Mouse (Mus musculus): Measurements from ENCODE around the gene Slc39a12. TPM values are rescaled to one million over a fixed set of nuclear protein-coding genes. Genes with fewer than 3 reads are reported as not detected.
A peak's percentile ranks its signal among the peaks of the same experiment; 100 is the strongest.

Gene Slc39a12
- polyA plus RNA-seq (2012; ENCODE audit: insufficient read depth, insufficient read length, missing spikeins) = not detected in 2 replicates

DNA sequence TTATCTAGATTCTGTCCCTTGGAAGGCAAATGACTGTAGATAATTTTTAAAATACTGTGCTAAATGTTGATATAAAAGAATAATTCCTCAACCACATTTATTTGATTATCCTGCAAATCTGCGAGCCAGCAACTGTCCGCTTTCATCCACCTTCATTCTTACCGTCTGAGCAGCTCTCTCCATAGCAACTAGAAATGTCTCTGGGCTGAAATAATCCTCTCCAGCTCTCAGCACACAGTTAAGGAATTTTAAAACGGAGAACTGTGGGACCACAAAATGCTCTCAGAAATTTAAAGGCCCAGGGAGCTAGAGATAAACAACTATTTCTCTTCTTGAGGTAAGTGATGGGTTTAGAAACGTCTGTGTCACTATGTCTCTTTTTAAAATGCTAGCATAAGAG lies at the start of gene Slc39a12:
Slc39a12 (plus strand) TSS at position 155 of the 400 bp plus-strand sequence.
- Histone ChIP-seq H3K4me1 (ENCODE audit: control insufficient read depth, insufficient read depth, insufficient read length, low read length) (no peaks in the 10 kb centered on the region), H3K27ac (replicated peaks; ENCODE audit: low read depth, low read length) (no peak within 1 kb of the TSS), H3K4me3 (ENCODE audit: insufficient read depth, low read depth, low read length) (no peak within 1 kb of the TSS)

GRCm38 (mm10) chr2:14341652-14342308 lies 46.3 kb upstream of the Slc39a12 start:
- H3K27ac ChIP-seq (replicated peaks; ENCODE audit: low read depth, low read length) = no peak overlapping the region
- 0 out of 2 replicates have a peak, but pooled peaks cover 2% of the 10 kb centered on the region for H3K4me1 ChIP-seq (ENCODE audit: control insufficient read depth, insufficient read depth, insufficient read length, low read length)
- no peak overlapping the region for H3K4me3 ChIP-seq (ENCODE audit: insufficient read depth, low read depth, low read length)

DNA sequence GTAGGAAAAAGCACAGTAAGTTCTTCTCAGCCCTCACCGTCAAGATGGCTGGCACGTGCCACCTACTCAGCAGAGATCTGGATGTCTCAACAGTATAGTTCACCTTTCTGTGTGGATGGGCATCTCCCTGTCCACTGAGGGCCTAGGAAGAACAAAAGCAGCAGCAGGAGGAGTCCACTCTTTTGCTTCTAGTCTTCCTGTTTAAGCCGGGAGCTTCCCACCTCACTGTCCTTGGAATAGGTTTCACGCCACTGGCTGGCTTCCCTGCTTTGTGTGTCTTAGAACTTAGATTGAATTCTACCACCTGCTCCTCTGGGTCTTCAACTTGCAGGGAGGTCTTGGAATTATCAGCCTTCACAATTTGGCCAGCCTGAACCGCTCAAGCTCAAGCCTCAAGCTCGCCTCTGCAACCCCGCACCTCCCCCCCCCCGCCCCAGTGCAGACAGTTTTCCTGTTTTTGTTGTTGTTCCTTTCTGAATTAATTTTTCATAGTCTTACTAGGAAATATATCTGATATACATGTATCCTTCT lies 45.7 kb upstream of the Slc39a12 start:
- H3K4me3 ChIP-seq (ENCODE audit: insufficient read depth, low read depth, low read length) = no peak overlapping the region
- no peak overlapping the region for H3K27ac ChIP-seq (replicated peaks; ENCODE audit: low read depth, low read length)
- H3K4me1 ChIP-seq (ENCODE audit: control insufficient read depth, insufficient read depth, insufficient read length, low read length) = 0 out of 2 replicates have a peak, but pooled peaks cover 2% of the 10 kb centered on the region

DNA sequence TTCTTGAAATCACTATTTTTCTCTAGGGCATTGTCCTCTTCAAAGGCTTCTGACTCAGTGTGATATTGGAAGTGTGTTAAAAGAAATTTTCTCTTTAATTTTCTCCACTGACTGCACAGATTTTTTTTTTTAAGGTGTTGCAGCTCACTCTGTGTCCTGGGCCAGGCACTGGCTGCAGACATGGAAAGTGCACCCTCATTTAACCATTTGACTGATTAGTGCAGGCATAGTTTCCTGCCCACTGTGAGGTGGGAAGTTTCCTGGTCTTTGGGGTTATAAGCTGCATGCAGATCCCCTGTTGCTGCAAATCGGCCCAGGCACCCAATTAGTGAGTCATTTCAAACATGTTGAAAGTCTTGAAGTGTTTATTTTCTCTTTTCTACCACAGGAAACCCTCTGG lies 740 bp downstream of the Slc39a12 start:
- Histone ChIP-seq H3K27ac (replicated peaks; ENCODE audit: low read depth, low read length) (no peak overlapping the region), H3K4me3 (ENCODE audit: insufficient read depth, low read depth, low read length) (no peak overlapping the region), H3K4me1 (ENCODE audit: control insufficient read depth, insufficient read depth, insufficient read length, low read length) (no peaks in the 10 kb centered on the region)

DNA sequence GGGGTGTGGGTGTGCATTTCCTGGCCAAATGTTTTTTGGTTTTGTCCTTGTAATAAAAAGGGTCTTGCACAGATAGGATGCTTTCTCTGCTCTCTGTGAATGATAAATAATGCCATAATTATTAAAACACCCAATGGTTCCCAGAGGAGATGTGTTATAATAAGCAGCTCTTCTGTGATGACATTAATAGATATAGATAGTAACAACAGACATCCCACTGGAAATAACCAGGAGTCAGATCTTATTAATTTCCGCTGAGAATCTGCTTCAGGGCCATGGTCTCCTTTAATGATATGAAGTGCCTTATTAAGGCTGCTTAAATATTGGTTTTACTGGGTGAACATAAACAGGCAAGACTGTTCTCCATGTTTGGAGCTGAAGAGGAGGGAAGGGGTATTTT lies 2.8 kb downstream of the Slc39a12 start:
- Histone ChIP-seq H3K4me3 (ENCODE audit: insufficient read depth, low read depth, low read length) (no peak overlapping the region), H3K4me1 (ENCODE audit: control insufficient read depth, insufficient read depth, insufficient read length, low read length) (no peaks in the 10 kb centered on the region)

GRCm38 (mm10) chr2:14403000-14403399 lies 14.9 kb downstream of the Slc39a12 start:
- Histone ChIP-seq H3K27ac (replicated peaks; ENCODE audit: low read depth, low read length) (no peak overlapping the region), H3K4me1 (ENCODE audit: control insufficient read depth, insufficient read depth, insufficient read length, low read length) (no peaks in the 10 kb centered on the region), H3K4me3 (ENCODE audit: insufficient read depth, low read depth, low read length) (no peak overlapping the region)

More for the DNA sequence above, 2.8 kb downstream of the Slc39a12 start:
- no peak overlapping the region for H3K27ac ChIP-seq (replicated peaks; ENCODE audit: low read depth, low read length)

GRCm38 (mm10) chr2:14428987-14429386 lies 40.9 kb downstream of the Slc39a12 start:
- no peak overlapping the region for H3K27ac ChIP-seq (replicated peaks; ENCODE audit: low read depth, low read length)
- no peak overlapping the region for H3K4me3 ChIP-seq (ENCODE audit: insufficient read depth, low read depth, low read length)
- no peaks in the 10 kb centered on the region for H3K4me1 ChIP-seq (ENCODE audit: control insufficient read depth, insufficient read depth, insufficient read length, low read length)

GRCm38 (mm10) chr2:14447322-14447721 lies 59.2 kb downstream of the Slc39a12 start:
- Histone ChIP-seq H3K4me3 (ENCODE audit: insufficient read depth, low read depth, low read length) (no peak overlapping the region), H3K27ac (replicated peaks; ENCODE audit: low read depth, low read length) (no peak overlapping the region), H3K4me1 (ENCODE audit: control insufficient read depth, insufficient read depth, insufficient read length, low read length) (no peaks in the 10 kb centered on the region)

DNA sequence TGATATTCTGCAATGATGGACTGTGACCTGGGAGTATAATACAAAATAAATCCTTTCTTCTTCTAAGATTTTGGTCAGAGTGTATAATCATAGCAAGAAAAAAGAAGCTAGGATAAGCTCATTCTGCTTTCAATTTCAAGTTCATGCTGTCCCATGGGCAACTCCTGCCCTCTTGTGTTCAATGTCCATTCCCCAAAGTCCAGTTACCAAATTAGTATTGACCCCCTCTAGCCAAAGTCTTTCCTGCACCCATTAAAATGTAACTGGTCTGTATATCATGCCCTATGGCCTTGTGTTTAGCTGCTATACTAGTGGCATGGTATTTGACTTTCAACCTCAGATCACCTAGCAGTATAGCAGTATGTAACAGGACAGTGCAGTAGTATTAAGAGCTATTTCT lies 62.8 kb downstream of the Slc39a12 start:
- H3K27ac ChIP-seq (replicated peaks; ENCODE audit: low read depth, low read length) = no peak overlapping the region
- H3K4me1 ChIP-seq (ENCODE audit: control insufficient read depth, insufficient read depth, insufficient read length, low read length) = no peaks in the 10 kb centered on the region
- H3K4me3 ChIP-seq (ENCODE audit: insufficient read depth, low read depth, low read length) = no peak overlapping the region

- no peak overlapping the region for H3K4me3 ChIP-seq (ENCODE audit: insufficient read depth, low read depth, low read length)
- H3K27ac ChIP-seq (replicated peaks; ENCODE audit: low read depth, low read length) = peak overlapping the region; percentile 40
- H3K4me1 ChIP-seq (ENCODE audit: control insufficient read depth, insufficient read depth, insufficient read length, low read length) = no peaks in the 10 kb centered on the region
These were observed 67.0 kb downstream of the Slc39a12 start for GRCm38 (mm10) chr2:14454946-14455631.

- H3K4me1 ChIP-seq (ENCODE audit: control insufficient read depth, insufficient read depth, insufficient read length, low read length) = no peaks in the 10 kb centered on the region
- no peak overlapping the region for H3K4me3 ChIP-seq (ENCODE audit: insufficient read depth, low read depth, low read length)
- no peak overlapping the region for H3K27ac ChIP-seq (replicated peaks; ENCODE audit: low read depth, low read length)
These were observed 76.3 kb downstream of the Slc39a12 start for GRCm38 (mm10) chr2:14464438-14464837.

DNA sequence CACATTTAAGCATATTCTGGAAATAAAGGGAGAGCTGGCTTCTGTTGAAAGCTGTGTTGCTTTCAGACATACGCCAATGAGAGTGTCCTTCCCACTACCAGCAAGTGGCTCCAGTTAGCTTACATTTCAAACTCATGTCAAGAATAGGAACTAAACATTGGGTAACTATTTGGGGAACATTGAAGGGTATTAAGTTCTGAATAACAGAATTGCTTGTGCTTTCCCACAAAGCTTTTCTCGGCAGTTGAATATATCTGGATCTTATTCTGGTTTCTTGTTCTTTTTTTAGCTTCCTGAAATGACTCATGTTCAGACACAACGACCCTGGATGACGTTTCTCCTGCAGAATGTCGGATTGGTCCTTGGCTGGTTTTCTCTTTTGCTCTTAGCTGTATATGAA lies 106.0 kb downstream of the Slc39a12 start:
- Histone ChIP-seq H3K27ac (replicated peaks; ENCODE audit: low read depth, low read length) (no peak overlapping the region), H3K4me1 (ENCODE audit: control insufficient read depth, insufficient read depth, insufficient read length, low read length) (no peaks in the 10 kb centered on the region), H3K4me3 (ENCODE audit: insufficient read depth, low read depth, low read length) (no peak overlapping the region)

DNA sequence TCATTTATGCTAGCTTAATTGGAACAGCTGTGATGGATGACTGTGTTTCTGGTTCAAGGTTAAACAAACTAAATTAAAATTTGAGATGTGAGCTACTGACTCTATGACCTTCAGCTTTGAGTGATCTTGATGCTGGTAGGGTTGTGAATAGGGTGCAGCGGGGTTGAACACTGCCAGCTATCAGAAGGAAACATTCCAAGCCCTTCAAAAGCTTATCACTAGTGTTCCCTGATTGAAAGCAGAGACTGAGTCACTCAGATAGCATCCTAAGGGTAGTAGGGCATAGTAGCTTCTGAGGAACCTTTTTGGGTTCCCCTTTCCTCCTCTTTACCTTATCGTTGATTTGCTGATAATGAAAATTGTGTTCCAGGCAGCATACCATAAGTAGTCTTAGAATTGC lies 108.0 kb downstream of the Slc39a12 start:
- no peak overlapping the region for H3K27ac ChIP-seq (replicated peaks; ENCODE audit: low read depth, low read length)
- H3K4me1 ChIP-seq (ENCODE audit: control insufficient read depth, insufficient read depth, insufficient read length, low read length) = no peaks in the 10 kb centered on the region
- no peak overlapping the region for H3K4me3 ChIP-seq (ENCODE audit: insufficient read depth, low read depth, low read length)

- no peak overlapping the region for H3K4me3 ChIP-seq (ENCODE audit: insufficient read depth, low read depth, low read length)
- no peak overlapping the region for H3K27ac ChIP-seq (replicated peaks; ENCODE audit: low read depth, low read length)
- no peaks in the 10 kb centered on the region for H3K4me1 ChIP-seq (ENCODE audit: control insufficient read depth, insufficient read depth, insufficient read length, low read length)
These were observed 114.4 kb downstream of the Slc39a12 start for GRCm38 (mm10) chr2:14502482-14502881.

- Histone ChIP-seq H3K4me1 (ENCODE audit: control insufficient read depth, insufficient read depth, insufficient read length, low read length) (no peaks in the 10 kb centered on the region), H3K4me3 (ENCODE audit: insufficient read depth, low read depth, low read length) (no peak overlapping the region), H3K27ac (replicated peaks; ENCODE audit: low read depth, low read length) (no peak overlapping the region)
These were observed 130.1 kb downstream of the Slc39a12 start for GRCm38 (mm10) chr2:14518237-14518636.

Measured in brown adipose tissue, adult 24 weeks (tissue).